Mouse (Mus musculus) E14TG2a.4 (cell line): ENCODE results near the gene Wfdc5.
"Not testable (repeated sequence)": the region's sequence is repeated elsewhere in the genome, so short reads cannot be mapped to it uniquely, and the experiment has no call there.

Experiments used
- H3K27me3 ChIP-seq: 2 replicates; pipeline ENCODE4 v1.6.1; 2014; ENCODE audit warnings: low read length, control low read depth; ENCODE audit not compliant: insufficient read depth
- H3K36me3 ChIP-seq: 2 replicates; pipeline ENCODE4 v1.6.1; 2014; ENCODE audit warnings: low read length, control low read depth; ENCODE audit not compliant: insufficient read depth
- H3K4me1 ChIP-seq: replicated peaks from 2 replicates; pipeline ENCODE4 v1.6.1; 2014; ENCODE audit warnings: low read depth, low read length, control low read depth
- H3K4me3 ChIP-seq: replicated peaks from 2 replicates; pipeline ENCODE4 v1.5.1; 2014; ENCODE audit warnings: mild to moderate bottlenecking, low read length
- H3K9me3 ChIP-seq: 2 replicates; pipeline ENCODE4 v1.6.1; 2014; ENCODE audit warnings: low read length, control low read depth
- CTCF ChIP-seq: conservative IDR thresholded peaks from 2 replicates; pipeline ENCODE4 v1.5.1; 2014; ENCODE audit warnings: low read length
- NANOG ChIP-seq: IDR thresholded peaks from 2 replicates; pipeline ENCODE4 v1.6.1; 2014; ENCODE audit warnings: borderline replicate concordance, low read length, mixed read lengths
- POU5F1 ChIP-seq: IDR thresholded peaks from 2 replicates; pipeline ENCODE4 v1.6.1; 2014; ENCODE audit warnings: low read length, borderline replicate concordance

Wfdc5 gene

DNA sequence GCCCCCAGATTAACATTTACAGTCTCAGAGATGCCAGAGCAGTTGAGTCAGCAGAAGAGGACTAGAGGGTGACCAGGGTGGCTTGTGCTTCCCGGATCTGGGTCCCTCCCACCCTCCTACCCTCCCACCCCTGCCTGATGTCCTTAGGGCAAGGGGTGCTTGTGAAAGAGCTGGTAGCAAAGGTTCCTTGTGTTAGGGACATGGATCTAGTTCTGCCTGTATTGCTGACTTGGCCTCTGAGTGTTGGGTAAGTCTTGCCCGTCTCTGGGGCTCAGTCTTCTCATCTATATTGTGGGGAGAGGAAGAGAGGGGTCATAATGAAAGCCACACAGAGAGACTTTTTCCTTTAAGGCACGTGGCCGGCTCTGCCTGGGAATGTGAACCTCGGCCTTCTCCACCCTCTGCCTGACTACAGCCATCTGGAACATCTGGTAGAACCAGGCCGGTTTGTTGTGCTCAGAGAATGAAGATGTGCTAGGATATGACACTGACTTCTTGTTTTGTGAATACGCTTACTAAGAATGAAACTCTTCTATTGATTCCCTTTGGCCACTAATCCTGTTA is at the start of gene Wfdc5:
Gene Wfdc5 (minus strand): TSS at position 51 of the 564 bp plus-strand sequence.
- no peaks in the 10 kb centered on the region for H3K36me3 ChIP-seq
- no peak for TF ChIP-seq CTCF
- TF ChIP-seq POU5F1 = no peak
- no peak for TF ChIP-seq NANOG
- H3K4me3 ChIP-seq = no peak within 1 kb of the TSS
- H3K27me3 ChIP-seq = peaks cover 19% of the 10 kb centered on the region
- peaks cover 12% of the 10 kb centered on the region for H3K4me1 ChIP-seq
- H3K9me3 ChIP-seq = no peaks in the 10 kb centered on the region

DNA sequence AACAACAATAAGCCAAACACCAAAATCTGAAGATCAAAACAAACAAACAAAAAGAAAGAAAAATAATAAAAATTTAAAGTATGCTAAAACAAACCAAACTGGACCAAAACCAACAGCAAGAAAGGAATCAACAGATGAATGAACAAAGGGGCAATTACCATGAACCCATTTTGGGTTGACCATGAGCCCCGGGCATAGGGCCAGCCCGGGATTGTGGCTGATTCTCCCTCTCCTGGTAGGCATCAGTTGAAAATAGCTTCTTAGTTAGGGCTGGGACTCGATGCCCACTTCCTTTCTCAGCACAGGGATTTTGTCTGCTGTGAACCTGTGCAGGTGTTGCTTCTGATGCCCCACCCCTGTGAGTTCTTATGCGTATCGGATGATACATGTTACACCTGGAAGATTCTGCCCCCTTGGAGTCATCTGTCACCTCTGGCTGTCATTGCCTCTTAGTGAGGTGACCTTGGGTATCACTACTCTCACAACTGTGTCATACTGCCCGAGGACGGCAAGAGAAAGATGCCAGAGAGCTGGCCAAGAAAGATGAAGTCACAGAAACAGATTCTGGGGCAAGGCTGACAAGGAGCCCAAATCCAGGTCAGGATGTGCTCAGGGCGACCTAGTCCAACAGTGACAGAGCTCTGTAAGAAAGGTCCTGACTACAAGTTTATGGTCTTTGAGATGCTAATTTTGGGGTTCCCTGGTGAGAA is 46.0 kb upstream of the Wfdc5 start:
- no peaks in the 10 kb centered on the region for H3K27me3 ChIP-seq
- no peak overlapping the region for H3K4me3 ChIP-seq
- no peaks in the 10 kb centered on the region for H3K9me3 ChIP-seq
- no peaks in the 10 kb centered on the region for H3K36me3 ChIP-seq
- TF ChIP-seq CTCF = no peak
- no peak for TF ChIP-seq POU5F1
- no peak for TF ChIP-seq NANOG
- H3K4me1 ChIP-seq = peaks cover 8% of the 10 kb centered on the region

DNA sequence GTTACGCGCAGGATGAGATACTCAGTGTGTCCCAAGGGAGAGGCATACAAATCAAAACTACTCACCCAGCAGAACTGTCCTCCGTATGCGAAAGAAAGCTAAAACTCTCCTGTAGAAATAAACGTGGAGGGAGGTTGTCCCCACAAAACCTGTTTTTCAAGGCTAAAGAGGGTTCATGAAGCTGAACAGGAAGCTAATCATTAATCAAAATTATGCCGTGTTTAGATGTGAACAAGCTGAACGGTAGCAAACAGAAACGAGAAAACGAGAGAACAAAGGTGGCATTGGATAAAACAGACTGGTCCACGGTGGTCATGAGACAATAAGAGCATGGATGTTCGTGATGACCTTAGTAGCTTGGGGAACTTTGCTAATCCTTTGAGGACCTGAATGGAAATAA is 39.0 kb upstream of the Wfdc5 start, which contains the start of gene Wfdc15b:
Gene Wfdc15b (minus strand): TSS at position 139 of the 400 bp plus-strand sequence.
- Histone ChIP-seq H3K4me3 (no peak within 1 kb of the TSS), H3K4me1 (no peaks in the 10 kb centered on the region), H3K36me3 (no peaks in the 10 kb centered on the region), H3K9me3 (no peaks in the 10 kb centered on the region), H3K27me3 (no peaks in the 10 kb centered on the region)
- TF ChIP-seq CTCF (no peak), NANOG (no peak), POU5F1 (no peak)

DNA sequence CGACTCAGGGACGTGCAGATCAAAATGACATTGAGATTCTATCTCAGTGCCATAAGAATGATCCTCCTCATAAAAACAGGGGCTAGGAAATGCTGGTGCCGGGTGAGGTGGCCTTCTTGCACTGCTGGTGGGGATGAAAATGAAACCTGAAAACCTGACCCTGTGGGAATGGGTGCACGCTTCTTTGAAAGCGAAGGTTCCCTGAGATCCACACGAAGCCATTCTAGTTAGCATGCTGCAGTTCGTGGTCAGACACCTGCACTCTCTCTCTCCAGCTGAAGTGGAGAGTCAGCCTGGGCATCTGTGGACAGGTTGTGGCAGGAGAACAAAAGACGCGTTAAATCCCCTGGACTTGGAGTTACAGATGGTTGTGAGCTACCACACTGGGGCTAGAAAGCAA is 36.8 kb upstream of the Wfdc5 start:
- H3K4me1 ChIP-seq = no peaks in the 10 kb centered on the region
- H3K4me3 ChIP-seq = no peak overlapping the region
- H3K27me3 ChIP-seq = no peaks in the 10 kb centered on the region; the same call in 1 of the 2 replicates
- H3K36me3 ChIP-seq = no peaks in the 10 kb centered on the region
- TF ChIP-seq POU5F1 = no peak
- no peak for TF ChIP-seq NANOG
- no peak for TF ChIP-seq CTCF
- H3K9me3 ChIP-seq = no peaks in the 10 kb centered on the region

DNA sequence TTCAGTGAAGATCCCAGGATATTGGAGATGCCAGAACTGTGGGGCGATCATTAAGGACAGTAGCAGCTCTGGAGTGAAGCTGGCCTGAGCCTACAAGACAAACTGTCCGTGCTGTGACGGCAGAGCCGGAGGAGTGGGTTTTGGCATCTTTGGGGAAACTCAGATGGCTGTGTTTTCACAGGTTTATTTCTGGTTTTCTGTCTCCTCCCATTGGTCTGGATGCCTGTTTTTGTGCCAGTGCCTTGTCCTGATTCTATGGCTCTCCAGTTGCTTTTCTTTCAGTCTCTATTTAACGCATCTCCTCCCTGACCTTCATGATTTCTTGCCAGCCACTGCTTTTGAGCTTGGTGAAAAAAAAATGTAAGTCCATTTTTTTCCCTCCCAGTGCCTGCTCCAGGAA is 30.2 kb upstream of the Wfdc5 start:
- TF ChIP-seq POU5F1 (no peak), CTCF (no peak), NANOG (no peak)
- H3K4me3 ChIP-seq = no peak overlapping the region
- H3K27me3 ChIP-seq = no peaks in the 10 kb centered on the region; the same call in 1 of the 2 replicates
- H3K9me3 ChIP-seq = peaks cover 3% of the 10 kb centered on the region; the same call in 1 of the 2 replicates
- H3K4me1 ChIP-seq = no peaks in the 10 kb centered on the region
- no peaks in the 10 kb centered on the region for H3K36me3 ChIP-seq

DNA sequence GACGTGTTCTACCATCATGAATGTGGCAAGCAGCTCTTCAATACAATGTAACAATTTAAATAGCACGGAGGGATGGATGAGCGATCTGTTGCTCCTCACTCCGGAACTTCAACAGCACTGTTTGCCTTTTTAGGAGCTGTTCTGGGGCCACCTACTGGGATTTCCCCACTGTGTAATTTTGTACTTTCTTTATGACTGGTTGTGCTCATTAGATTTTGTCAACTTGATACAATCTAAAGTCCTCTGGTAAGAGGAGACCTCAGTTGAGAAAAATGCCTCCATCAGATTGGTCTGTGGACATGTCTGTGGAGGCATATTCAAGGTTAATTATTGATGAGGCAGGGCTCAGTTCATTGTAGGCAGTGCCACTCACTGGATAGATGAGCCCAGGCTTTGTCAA is 28.4 kb upstream of the Wfdc5 start:
- H3K4me1 ChIP-seq = no peaks in the 10 kb centered on the region
- H3K27me3 ChIP-seq = no peaks in the 10 kb centered on the region; the same call in 1 of the 2 replicates
- no peak overlapping the region for H3K4me3 ChIP-seq
- H3K36me3 ChIP-seq = no peaks in the 10 kb centered on the region
- TF ChIP-seq NANOG (no peak), POU5F1 (no peak), CTCF (no peak)
- H3K9me3 ChIP-seq = peaks cover 10% of the 10 kb centered on the region

DNA sequence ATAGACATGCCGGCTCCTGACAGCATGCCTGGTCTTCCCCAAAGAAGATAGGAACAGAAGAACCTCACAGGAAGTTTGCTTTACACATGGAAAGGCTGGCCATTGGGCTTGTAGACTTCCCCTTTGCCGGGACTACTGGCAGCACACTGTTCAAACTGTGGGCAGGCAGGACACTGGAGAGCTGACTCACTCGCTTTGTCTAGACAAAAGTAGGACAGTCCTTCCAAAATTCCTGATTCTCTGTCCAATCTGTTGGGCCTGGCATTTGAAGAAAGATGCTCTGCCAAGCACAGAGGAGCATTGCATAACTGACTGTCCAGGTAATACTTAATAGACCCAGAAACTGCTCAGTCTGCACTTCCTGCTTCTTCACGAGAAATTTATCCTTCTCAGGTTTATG is 24.1 kb upstream of the Wfdc5 start:
- H3K36me3 ChIP-seq = no peaks in the 10 kb centered on the region
- peaks cover 13% of the 10 kb centered on the region for H3K9me3 ChIP-seq
- no peak overlapping the region for H3K4me3 ChIP-seq
- H3K27me3 ChIP-seq = no peaks in the 10 kb centered on the region
- no peaks in the 10 kb centered on the region for H3K4me1 ChIP-seq
- TF ChIP-seq POU5F1 (no peak), NANOG (no peak), CTCF (no peak)

DNA sequence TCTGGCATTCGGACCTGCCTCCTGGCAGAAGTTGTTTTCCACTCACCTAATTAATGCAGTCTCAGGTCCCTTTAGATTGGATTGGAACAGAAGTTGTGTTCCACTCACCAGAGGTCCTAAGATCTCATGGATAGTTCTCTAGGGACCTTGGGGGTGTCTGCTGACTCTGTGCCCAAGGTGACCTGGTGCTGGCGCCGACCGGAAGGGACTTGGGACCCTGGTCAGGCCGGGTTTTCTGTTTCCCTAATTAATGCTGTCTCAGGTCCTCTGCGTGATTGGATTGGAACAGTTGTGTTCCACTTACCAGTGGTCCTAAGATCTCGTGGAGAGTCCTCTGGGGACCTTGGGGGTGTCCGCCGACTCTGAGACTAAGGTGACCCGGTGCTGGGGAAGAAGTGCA is 23.5 kb upstream of the Wfdc5 start:
- not testable (repeated sequence) for H3K4me1 ChIP-seq, H3K36me3 ChIP-seq, H3K4me3 ChIP-seq, H3K27me3 ChIP-seq
- peaks cover 10% of the 10 kb centered on the region for H3K9me3 ChIP-seq
